Mouse (Mus musculus) kidney, adult 9 months (tissue): ENCODE measurements around the gene Polr1c.

ENCODE experiments used
- DNase-seq: peaks from one replicate; pipeline ENCODE4 v3.0.0; 2022

The Polr1c gene

GRCm38 (mm10) chr17:46203078-46203477, 44.8 kb downstream of the Polr1c start:
- DNase-seq, result peak; percentile 28

- DNase-seq, result peak; percentile 95
Measured at GRCm38 (mm10) chr17:46202421-46203071, 45.3 kb downstream of the Polr1c start, which contains the start of the genes Polh and Xpo5. Gene Polh (minus strand): TSS chr17:46202645. Gene Xpo5 (plus strand): TSS chr17:46202782.

- no peak for DNase-seq
Measured at GRCm38 (mm10) chr17:46201151-46201550, 46.7 kb downstream of the Polr1c start.
